Mouse (Mus musculus) heart, adult 2 months (tissue): ENCODE results near the gene Acap2. TPM values are rescaled to one million over a fixed set of nuclear protein-coding genes. Genes with fewer than 3 reads are reported as not detected.
A peak's percentile ranks its signal among the peaks of the same experiment; 100 is the strongest.

Source experiments
- DNase-seq, 2 experiments: peaks; one replicate each; pipeline ENCODE4 v3.0.0; 2021
- H3K27ac ChIP-seq: fragments of 200-600 bp; 2 replicates; pipeline ENCODE4 v1.8.1; 2022
- H3K27me3 ChIP-seq: fragments of 200-500 bp; 2 replicates; pipeline ENCODE4 v1.6.1; 2012; ENCODE audit warnings: mild to moderate bottlenecking, low read length, inconsistent platforms, mixed read lengths; ENCODE audit not compliant: control insufficient read depth, insufficient read depth
- H3K36me3 ChIP-seq: fragments of 200-500 bp; 2 replicates; pipeline ENCODE4 v1.6.1; 2012; ENCODE audit warnings: low read length, inconsistent platforms; ENCODE audit not compliant: control insufficient read depth, insufficient read depth
- H3K4me1 ChIP-seq: fragments of 200-500 bp; 2 replicates; pipeline ENCODE4 v1.6.1; 2011; ENCODE audit warnings: low read length; ENCODE audit not compliant: control insufficient read depth, insufficient read depth
- H3K4me3 ChIP-seq: fragments of 200-600 bp; 2 replicates; pipeline ENCODE4 v1.8.1; 2022
- H3K79me2 ChIP-seq: fragments of 200-500 bp; replicated peaks from 2 replicates; pipeline ENCODE4 v1.6.1; 2012; ENCODE audit warnings: mild to moderate bottlenecking, inconsistent platforms, low read length, moderate library complexity, mixed read lengths; ENCODE audit not compliant: control insufficient read depth, insufficient read depth
- H3K9ac ChIP-seq: fragments of 200-500 bp; 2 replicates; pipeline ENCODE4 v1.6.1; 2012; ENCODE audit warnings: low read depth, mild to moderate bottlenecking, control low read depth, inconsistent platforms, low read length, mixed read lengths
- CTCF ChIP-seq: fragments of 200-600 bp; IDR thresholded peaks from 2 replicates; pipeline ENCODE4 v1.8.1; 2022; ENCODE audit warnings: antibody characterized with exemption, mild to moderate bottlenecking, moderate library complexity
- EP300 ChIP-seq: fragments of 200-500 bp; IDR thresholded peaks from 2 replicates; pipeline ENCODE4 v1.6.1; 2011; ENCODE audit warnings: low read depth, low read length, control low read depth; ENCODE audit not compliant: insufficient read depth
- POLR2A ChIP-seq: fragments of 200-500 bp; IDR thresholded peaks from 2 replicates; pipeline ENCODE4 v1.6.1; 2011; ENCODE audit warnings: mild to moderate bottlenecking, low read depth, low read length, control low read depth; ENCODE audit not compliant: insufficient read depth
- WGBS: fragments of 180-500 bp; shearing (Covaris S2); methylation state at CpG from one replicate; pipeline ENCODE4 v1.1.7; 2018; 5-methylcytosine and 5-hydroxymethylcytosine counted together
- intact Hi-C: fragments of 180-260 bp; cut with DNase I; formaldehyde crosslinking; loops from one replicate; pipeline ENCODE4 v1.15.1; 2025
- polyA plus RNA-seq: library from polyadenylated mRNA; depleted of rRNA; stranded (reverse); fragments of >200 nt; gene quantifications from 2 replicates; pipeline ENCODE4 v1.2.3, GENCODE M21; 2012
- total RNA-seq, 2 experiments: library from RNA; stranded (reverse); gene quantifications; 2 replicates each; pipeline ENCODE4 v1.2.3; 2021

Acap2 gene
- total and polyA plus RNA-seq, 3 experiments, result 8.2 to 17.8 (median 17.6) TPM

DNA sequence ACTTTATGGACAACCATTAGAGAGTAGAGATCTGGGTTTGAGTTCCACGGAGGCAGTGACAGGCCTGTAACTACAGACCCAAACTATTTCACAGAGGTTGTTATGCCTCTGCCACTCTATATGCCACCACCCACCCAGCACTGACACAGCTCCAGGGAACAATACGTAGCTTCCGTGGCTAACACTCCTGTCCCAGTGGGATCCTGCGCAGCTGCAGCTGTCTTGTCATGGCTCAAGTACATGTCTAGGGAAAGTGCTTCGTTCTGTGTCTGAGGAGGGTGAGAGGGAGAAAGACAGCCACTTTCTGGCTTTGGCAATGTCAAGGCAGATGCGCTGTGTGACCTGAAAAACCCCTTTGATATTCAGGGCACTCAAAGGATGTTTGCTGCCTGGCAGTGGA, 12.4 kb upstream of the Acap2 start:
- Histone ChIP-seq H3K4me3 (no peak overlapping the region), H3K9ac (no peak overlapping the region), H3K4me1 (peaks cover 13% of the 10 kb centered on the region), H3K27ac (no peak overlapping the region), H3K27me3 (no peaks in the 10 kb centered on the region), H3K79me2 (no peaks in the 10 kb centered on the region), H3K36me3 (no peaks in the 10 kb centered on the region)
- peak in 1 of 2 experiments; percentile 7 for DNase-seq
- TF ChIP-seq CTCF, result no peak
- no peak for TF ChIP-seq POLR2A
- TF ChIP-seq EP300, result no peak
- WGBS, result 88% methylated on average over 6 of the region's 6 CpGs
- intact Hi-C loops, result loop anchor here (2.0 kb wide), 1 partner anchor 19 kb away; no protein-coding TSS in a partner anchor

DNA sequence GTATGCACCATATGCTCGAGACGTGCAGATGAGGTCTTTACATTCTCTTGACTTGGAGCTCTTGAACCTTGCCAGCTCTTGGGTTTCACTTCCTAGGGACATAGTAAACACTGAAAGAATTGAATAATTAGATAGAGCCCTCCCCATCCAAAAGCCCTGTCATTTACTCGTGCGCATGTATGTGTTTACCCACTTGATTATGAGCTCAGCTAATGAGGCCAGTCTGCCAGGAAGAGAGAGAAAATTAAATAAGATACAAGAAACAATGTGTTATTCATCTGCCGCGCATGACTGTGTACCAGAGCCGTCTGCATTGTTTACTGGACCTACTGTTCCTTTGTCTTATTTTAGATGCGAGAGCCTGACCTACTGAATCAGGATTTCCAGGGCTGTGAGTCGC, 10.5 kb upstream of the Acap2 start:
- WGBS, result 54% methylated on average over 9 of the region's 9 CpGs
- Histone ChIP-seq H3K36me3 (no peaks in the 10 kb centered on the region), H3K27me3 (no peaks in the 10 kb centered on the region), H3K79me2 (no peaks in the 10 kb centered on the region), H3K4me3 (no peak overlapping the region), H3K4me1 (peaks cover 13% of the 10 kb centered on the region), H3K27ac (no peak overlapping the region), H3K9ac (no peak overlapping the region)
- no peak for DNase-seq
- no peak for TF ChIP-seq POLR2A
- no peak for TF ChIP-seq CTCF
- TF ChIP-seq EP300, result no peak
- intact Hi-C loops, result no loop called here

DNA sequence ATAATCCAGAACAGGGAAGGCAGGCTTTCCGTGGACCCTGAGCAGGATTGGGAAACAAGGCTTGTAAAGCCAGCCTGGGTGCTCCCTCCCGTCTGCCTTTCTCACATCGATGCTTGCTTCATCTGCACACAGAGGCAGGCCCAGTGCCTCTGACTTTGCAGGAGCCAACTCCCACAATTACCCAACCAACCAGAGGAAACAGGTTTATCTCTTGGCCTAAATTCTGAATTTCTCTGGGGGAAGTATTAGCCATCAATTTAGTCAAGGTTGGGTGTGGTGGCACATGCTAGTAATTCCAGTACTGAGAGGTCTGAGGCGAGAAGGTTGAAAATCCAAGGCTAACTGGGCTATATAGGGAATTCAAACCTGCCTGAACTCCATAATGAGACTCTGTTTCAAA, 9.4 kb upstream of the Acap2 start:
- Histone ChIP-seq H3K79me2 (no peaks in the 10 kb centered on the region), H3K4me3 (no peak overlapping the region), H3K36me3 (no peaks in the 10 kb centered on the region), H3K9ac (no peak overlapping the region), H3K4me1 (peaks cover 13% of the 10 kb centered on the region), H3K27me3 (no peaks in the 10 kb centered on the region), H3K27ac (peak overlapping the region; percentile 36)
- intact Hi-C loops, result no loop called here
- TF ChIP-seq POLR2A (peak; percentile 46; the same call in 1 of the 2 replicates), CTCF (no peak)
- peak in 1 of 2 experiments; percentile 62 for DNase-seq
- 46% methylated on average over 4 of the region's 4 CpGs for WGBS

DNA sequence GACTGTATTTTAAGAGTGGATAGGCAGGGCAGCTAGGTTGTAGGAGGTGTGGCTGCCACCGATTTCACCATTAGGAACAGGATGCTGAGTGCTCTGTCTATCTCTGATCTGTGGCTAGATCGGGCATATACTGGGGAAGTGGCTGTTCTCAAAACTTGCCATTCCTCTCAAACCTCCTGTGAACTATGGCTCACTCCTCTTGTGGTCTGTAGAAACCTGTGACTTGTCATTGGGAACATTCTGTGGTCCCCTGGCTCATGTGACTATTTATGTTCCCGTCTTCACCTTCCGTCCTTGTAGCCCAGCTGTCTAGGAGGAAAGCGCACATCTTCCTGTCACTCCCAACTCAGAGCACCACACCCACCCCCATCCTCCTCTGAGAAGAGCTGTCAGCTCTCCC, 8.9 kb upstream of the Acap2 start:
- intact Hi-C loops, result no loop called here
- H3K27ac ChIP-seq, result no peak overlapping the region; the same call in 1 of the 2 replicates

DNA sequence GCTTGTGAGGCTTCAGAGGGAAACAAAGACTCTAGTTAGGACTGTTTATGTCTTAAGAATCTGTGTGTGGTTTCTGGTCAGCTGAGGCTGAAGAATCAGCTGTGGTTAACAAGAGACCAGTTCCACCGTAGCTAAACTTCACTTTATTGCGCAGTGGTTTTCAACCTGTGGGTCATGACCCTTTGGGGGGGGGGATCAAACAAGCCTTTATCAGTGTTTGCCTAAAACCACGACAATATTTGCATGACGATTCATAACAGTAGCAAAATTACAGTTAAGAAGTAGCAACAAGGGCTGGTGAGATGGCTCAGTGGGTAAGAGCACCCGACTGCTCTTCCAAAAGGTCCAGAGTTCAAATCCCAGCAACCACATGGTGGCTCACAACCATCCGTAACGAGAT, 4.7 kb upstream of the Acap2 start:
- peaks cover 2% of the 10 kb centered on the region; the same call in 1 of the 2 replicates for H3K36me3 ChIP-seq
- WGBS, result 86% methylated on average over 7 of the region's 7 CpGs
- no peak for DNase-seq
- no peak for TF ChIP-seq CTCF
- TF ChIP-seq EP300, result no peak
- no peak for TF ChIP-seq POLR2A
- H3K4me3 ChIP-seq, result no peak overlapping the region
- H3K27me3 ChIP-seq, result no peaks in the 10 kb centered on the region
- H3K79me2 ChIP-seq, result no peaks in the 10 kb centered on the region
- intact Hi-C loops, result no loop called here
- no peak overlapping the region for H3K9ac ChIP-seq
- H3K4me1 ChIP-seq, result peaks cover 8% of the 10 kb centered on the region
- H3K27ac ChIP-seq, result no peak overlapping the region

More for the DNA sequence above, 8.9 kb upstream of the Acap2 start:
- Histone ChIP-seq H3K27me3 (no peaks in the 10 kb centered on the region), H3K4me1 (peaks cover 13% of the 10 kb centered on the region), H3K79me2 (no peaks in the 10 kb centered on the region), H3K9ac (no peak overlapping the region), H3K36me3 (no peaks in the 10 kb centered on the region), H3K4me3 (no peak overlapping the region)
- DNase-seq, result no peak
- no peak for TF ChIP-seq POLR2A
- TF ChIP-seq EP300, result no peak
- WGBS, result 45% methylated on average over 5 of the region's 5 CpGs

DNA sequence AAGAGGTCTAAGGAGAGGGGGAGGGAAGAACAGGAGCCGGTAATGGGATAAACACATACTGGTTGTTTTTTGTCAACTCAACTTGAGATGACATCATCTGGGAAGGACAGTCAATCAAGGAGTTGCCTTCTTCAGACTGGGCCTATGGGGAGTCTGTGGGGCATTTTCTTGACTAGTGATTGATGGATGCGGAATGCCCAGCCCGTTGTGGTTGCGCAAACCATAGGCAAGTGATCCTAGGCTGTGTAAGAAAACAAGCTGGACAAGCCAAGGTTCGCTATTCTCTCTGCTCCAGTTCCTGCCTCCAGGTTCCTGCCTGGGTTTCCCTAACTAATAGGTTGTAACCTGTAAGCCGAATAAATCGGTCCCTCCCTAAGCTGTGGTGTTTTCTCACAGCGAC, 4.1 kb upstream of the Acap2 start:
- no peak overlapping the region for H3K4me3 ChIP-seq
- no peak overlapping the region for H3K27ac ChIP-seq
- H3K9ac ChIP-seq, result no peak overlapping the region
- peaks cover 2% of the 10 kb centered on the region; the same call in 1 of the 2 replicates for H3K36me3 ChIP-seq
- no peaks in the 10 kb centered on the region for H3K79me2 ChIP-seq
- WGBS, result 86% methylated on average over 8 of the region's 8 CpGs
- intact Hi-C loops, result no loop called here
- no peaks in the 10 kb centered on the region for H3K27me3 ChIP-seq
- H3K4me1 ChIP-seq, result peaks cover 7% of the 10 kb centered on the region
- no peak for DNase-seq
- TF ChIP-seq POLR2A, result no peak
- no peak for TF ChIP-seq EP300
- no peak for TF ChIP-seq CTCF
